Mouse (Mus musculus) left cerebral cortex, adult 9 months (tissue): Measurements from ENCODE around the gene Plcb1.
A peak's percentile ranks its signal among the peaks of the same experiment; 100 is the strongest.

Experiments used
- DNase-seq, 2 experiments: peaks; one replicate each; pipeline ENCODE4 v3.0.0; 2022; ENCODE audit warnings: low spot score in 2 of 2

The Plcb1 gene

DNA sequence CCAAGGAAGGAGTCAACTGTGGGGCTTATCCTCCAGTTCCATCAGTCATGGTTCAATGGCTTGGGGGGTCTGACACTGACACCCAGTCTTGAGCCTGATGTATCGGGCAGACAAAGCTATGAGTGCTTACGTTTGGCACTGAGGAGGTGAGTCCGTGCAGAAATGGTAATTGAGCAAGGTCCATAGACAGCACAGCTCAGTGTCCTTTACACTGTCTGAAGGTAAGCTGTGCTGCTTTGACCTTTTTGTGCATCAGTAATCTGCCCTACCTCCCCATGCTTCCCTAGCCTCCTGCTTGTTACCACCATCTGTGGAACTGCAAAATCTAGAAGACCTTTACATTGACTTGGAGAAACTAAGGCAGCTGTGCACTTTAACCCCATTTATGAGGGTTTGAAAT is 127.7 kb downstream of the Plcb1 start:
- no peak for DNase-seq

DNA sequence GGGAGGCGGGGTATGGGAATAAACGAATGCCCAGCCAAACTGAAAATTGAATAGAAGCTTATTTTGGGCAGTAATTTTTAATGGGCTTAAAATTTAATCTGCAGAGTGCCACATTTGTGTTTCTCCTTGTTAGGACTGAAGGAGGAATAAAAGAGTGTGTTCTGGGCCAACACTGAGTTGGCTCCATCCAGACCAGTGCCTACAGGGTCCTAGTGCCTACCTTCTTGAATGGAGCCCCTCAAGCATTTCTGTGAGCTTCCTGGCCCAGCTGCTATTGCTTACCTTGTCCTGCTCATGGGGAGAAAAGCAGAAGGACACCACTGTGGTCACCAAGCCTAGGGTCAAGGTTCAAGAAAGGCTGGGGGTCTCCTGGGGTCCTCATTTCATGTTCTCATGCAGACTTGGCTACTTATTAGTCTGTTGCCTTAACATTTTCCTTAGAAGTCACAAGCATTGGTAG is 128.3 kb downstream of the Plcb1 start:
- no peak for DNase-seq

GRCm38 (mm10) chr2:134915035-134915434 is 129.2 kb downstream of the Plcb1 start:
- DNase-seq, result no peak

- no peak for DNase-seq
These were observed 134.9 kb downstream of the Plcb1 start for GRCm38 (mm10) chr2:134920611-134921280.

DNA sequence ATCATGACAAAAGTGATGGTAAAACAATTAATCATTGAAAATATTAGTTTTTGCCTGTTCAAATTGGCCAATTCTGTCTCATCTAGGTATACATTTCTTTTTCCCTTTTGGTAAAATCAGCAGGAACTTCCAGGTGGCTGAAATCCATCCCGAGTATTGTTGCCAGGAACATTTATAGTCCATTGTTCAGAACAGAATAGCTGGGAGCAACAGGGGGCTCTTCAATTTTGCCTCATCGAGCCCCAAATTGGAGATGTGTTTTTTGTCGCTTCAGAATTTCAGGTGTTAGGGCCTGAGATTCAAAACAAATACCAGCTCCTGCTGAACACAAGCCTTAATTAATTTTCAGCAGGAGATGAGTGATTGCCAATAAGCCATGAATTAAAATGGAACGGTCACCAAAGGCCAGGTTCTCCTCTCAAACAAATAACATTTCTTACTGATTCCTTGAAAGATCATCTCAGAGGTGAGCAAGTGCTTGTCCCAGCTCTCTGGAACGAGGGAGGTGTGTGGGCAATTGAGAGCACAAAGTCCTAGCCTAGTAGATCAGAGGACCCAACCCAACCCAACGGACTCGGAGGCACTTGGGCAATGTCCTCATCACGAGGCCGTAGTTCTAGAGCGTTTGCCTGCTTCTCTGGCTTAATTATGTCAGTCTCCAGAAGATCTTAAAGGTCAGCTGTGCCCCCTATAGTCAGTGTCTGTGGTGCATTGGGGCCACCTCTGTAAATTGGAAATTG is 136.9 kb downstream of the Plcb1 start:
- no peak for DNase-seq

DNA sequence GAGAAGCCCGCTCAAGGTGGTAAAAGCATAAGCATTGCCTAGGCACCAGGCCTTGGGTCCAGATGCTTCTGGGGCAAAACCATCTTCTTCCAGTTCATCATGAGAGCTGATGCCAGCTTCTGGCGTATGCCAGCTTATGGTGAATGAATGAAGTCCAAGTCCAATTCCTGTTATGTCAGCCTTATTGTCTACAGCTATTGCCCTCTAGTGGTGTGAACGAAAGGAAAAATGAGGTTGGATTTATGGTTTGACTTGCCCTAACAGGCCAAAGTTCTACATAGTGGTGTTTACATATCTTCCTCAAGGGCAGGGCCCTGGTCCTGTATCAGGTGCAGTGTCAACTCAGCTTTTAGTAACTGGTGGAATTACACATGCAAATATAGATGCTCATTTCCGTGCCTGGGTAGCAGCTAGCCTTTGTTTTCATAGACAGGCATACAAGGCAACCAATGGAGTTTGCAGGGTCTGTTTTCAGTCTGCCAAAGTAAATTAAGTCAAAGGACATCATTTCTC is 138.3 kb downstream of the Plcb1 start:
- DNase-seq, result no peak

- DNase-seq, result no peak
These were observed 140.4 kb downstream of the Plcb1 start for GRCm38 (mm10) chr2:134926266-134926665.

- no peak for DNase-seq
These were observed 141.2 kb downstream of the Plcb1 start for GRCm38 (mm10) chr2:134927072-134927471.

- peak; percentile 58 to 71 for DNase-seq
These were observed 143.6 kb downstream of the Plcb1 start for GRCm38 (mm10) chr2:134929452-134929851.

GRCm38 (mm10) chr2:134930961-134931360 is 145.1 kb downstream of the Plcb1 start:
- DNase-seq, result no peak

- DNase-seq, result no peak
These were observed 146.0 kb downstream of the Plcb1 start for GRCm38 (mm10) chr2:134931756-134932421.

- DNase-seq, result no peak
These were observed 149.6 kb downstream of the Plcb1 start for GRCm38 (mm10) chr2:134935469-134935868.

GRCm38 (mm10) chr2:134935970-134936649 is 150.2 kb downstream of the Plcb1 start:
- no peak for DNase-seq

DNA sequence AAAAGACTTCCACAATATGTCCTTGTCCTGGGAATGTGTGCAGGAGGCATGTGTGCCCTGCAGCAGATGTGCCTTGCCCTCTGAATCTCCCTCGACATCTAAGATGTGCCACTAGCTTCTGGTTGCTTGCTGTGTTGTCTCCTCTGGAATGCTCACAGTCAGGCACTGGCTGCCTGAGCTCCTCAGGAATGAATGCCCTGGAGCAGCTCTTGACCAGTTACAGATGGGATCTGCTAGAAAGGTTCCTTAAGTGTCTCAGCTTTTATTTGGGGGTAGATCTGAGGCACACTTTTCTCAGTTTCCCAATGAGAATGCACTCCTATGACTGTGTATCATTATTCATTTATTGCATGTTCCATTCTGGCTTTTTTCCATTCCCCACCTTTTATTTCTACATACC is 151.8 kb downstream of the Plcb1 start:
- DNase-seq, result no peak

GRCm38 (mm10) chr2:134942039-134942438 is 156.2 kb downstream of the Plcb1 start:
- DNase-seq, result no peak

DNA sequence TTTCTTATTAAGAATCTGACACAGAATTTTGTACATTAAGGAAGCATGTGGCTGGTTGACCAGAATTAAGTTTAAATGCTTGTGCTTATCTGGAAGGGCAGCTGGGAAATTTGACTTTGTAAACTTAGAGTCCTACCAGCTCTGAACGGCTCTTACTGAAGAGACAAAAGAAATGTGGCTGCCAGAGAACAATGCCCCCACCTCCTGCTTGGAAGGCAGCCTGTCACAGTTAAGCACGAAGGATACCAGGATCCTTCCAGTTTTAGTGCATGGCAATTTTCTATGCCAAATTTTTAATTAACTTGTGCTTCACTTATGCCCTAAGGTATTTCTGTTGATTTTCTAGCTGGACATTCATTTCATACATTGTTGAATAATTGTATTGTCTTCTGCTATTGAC is 157.1 kb downstream of the Plcb1 start:
- no peak for DNase-seq

GRCm38 (mm10) chr2:134946331-134946730 is 160.5 kb downstream of the Plcb1 start:
- DNase-seq, result no peak

DNA sequence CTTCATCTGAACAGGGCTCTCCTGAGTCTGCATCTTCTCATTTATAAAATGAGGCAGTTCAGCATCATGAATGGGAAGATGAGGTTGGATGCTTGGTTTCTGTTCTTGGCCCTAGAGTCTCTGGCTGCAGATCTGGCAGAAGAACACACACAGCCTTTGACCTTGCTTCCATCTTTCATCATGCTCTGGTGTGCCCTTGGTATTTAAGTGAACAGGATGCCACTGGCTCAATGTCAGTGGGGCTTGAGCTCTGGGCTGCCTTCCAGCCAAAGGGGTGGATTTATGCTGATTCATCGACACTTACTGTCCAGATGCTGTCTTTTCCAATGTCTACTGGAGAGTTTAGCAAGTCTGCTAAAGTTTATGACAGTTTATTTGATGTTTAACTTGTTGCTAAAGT is 161.0 kb downstream of the Plcb1 start:
- no peak for DNase-seq

GRCm38 (mm10) chr2:134952088-134952487 is 166.2 kb downstream of the Plcb1 start:
- DNase-seq, result peak in 1 of 2 experiments; percentile 39

DNA sequence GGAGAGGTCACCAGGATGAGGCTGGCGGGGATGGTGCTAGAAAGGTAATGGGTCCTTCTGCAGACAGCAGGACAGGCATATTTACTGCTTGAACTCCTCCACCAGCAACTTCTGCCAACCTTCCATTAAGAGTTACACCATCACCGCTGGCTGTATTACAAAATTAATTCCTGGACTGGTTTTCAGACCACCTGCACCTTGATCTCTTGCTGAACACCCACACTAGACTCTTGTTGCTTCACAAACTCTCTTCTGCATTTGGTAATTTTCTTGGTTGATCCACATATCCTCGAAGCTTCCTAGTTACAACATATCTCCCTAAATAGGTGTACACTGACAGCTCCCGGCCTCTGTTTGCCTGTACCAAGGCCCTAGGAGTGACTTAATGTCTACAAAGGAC is 170.6 kb downstream of the Plcb1 start:
- no peak for DNase-seq

- DNase-seq, result no peak
These were observed 180.3 kb downstream of the Plcb1 start for GRCm38 (mm10) chr2:134966131-134966530.

- DNase-seq, result no peak
These were observed 182.5 kb downstream of the Plcb1 start for GRCm38 (mm10) chr2:134968380-134968779.
